In the genomic region with DNA sequence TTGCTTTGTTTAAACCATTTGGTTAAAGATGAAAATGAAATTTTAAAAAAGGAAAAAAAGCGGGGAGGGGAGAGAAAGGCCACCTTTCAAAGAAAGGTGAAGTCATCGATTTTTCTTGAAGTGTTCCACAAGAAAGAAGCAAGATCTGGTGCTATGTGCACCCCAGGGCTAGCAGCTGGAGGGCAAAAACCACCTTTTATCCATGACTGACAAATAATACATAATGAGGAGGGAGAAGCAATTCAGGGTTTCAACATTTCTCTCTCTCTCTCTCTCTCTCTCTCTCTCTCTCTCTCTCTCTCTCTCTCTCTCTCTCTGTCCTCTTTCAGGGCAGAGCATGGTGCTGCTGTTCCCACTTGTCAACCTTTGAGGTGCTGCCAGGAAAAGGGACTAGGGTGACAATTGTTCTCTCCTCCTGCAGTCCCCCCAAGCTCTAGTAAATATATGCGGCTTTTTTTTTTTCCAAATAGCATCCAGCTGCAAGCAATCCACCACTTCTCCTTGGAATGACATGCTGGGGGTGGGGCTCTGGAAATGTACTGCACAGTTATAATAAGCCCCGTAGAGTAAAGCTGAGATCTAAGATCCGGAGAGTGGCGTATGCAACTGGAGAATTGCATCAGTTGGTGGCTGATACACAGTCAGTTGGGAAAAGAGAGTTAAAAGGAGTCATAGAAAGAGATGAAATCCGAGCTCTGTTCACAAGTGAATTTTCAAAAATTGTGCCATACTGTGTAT, we compare ENCODE assay signal across 9 mouse cellular contexts.
A peak's percentile ranks its signal among the peaks of the same experiment; 100 is the strongest.
DNase-seq lines count a peak whose midpoint lies in the region; ATAC-seq lines count a peak whose summit lies in the region.
"Had no signal": no experiment of that assay in that cellular context is flagged by ENCODE, and none has a peak within 500 bp of the region (broad histone marks: within the 10 kb centered on the region; RNA-seq: fewer than 3 reads in every experiment).

No protein-coding gene starts in this region.

- H3K9me3 ChIP-seq in forebrain, embryonic 16.5 days (ENCODE audit: control insufficient read depth, low read length) = no peaks in the 10 kb centered on the region
- H3K9me3 ChIP-seq in midbrain, embryonic 13.5 days = no peaks in the 10 kb centered on the region

- H3K36me3 ChIP-seq in forebrain, embryonic 16.5 days (ENCODE audit: control insufficient read depth, insufficient read depth) = no peaks in the 10 kb centered on the region
- no peaks in the 10 kb centered on the region for H3K36me3 ChIP-seq in midbrain, embryonic 13.5 days

- H3K9ac ChIP-seq in forebrain, embryonic 16.5 days (replicated peaks; ENCODE audit: low read depth, low read length) = no peak overlapping the region
- no peak overlapping the region for H3K9ac ChIP-seq in midbrain, embryonic 13.5 days (replicated peaks)

- DNase-seq in left cerebral cortex, postnatal 14 days (ENCODE audit: low spot score in 2 of 2) = peak; percentile 19 to 20
- no peak for DNase-seq in left cerebral cortex, adult 8-10 months (ENCODE audit: low spot score in 2 of 2)
- DNase-seq in embryo, embryonic 11 days = peak; percentile 61
- DNase-seq in layer of hippocampus, postnatal 25 days (ENCODE audit: extremely low spot score in 1 of 2, low spot score in 1 of 2) = no peak
- no peak for DNase-seq in heart, adult 8-10 months (ENCODE audit: low spot score)
- DNase-seq: left cerebral cortex, postnatal 4 days had no signal

- peak; percentile 98 for ATAC-seq in forebrain, embryonic 16.5 days
- peak; percentile 93 for ATAC-seq in midbrain, embryonic 13.5 days
- no peak for ATAC-seq in cerebellum, adult (ENCODE audit: insufficient number of reproducible peaks, low FRiP score, low TSS enrichment)

- intact Hi-C loops in left cerebral cortex, postnatal 14 days (cut with DNase I) = no loop called here

- H3K4me3 ChIP-seq in forebrain, embryonic 16.5 days (replicated peaks; ENCODE audit: low read length) = no peak overlapping the region
- no peak overlapping the region for H3K4me3 ChIP-seq in midbrain, embryonic 13.5 days (replicated peaks)

- H3K4me1 ChIP-seq in forebrain, embryonic 16.5 days (replicated peaks; ENCODE audit: control insufficient read depth, insufficient read depth, low read length) = no peaks in the 10 kb centered on the region; the same call in 1 of the 2 replicates
- peaks cover 6% of the 10 kb centered on the region for H3K4me1 ChIP-seq in midbrain, embryonic 13.5 days (replicated peaks)

- 19% methylated on average over 7 of the region's 7 CpGs for WGBS in forebrain, embryonic 16.5 days
- WGBS in midbrain, embryonic 13.5 days = 33% methylated on average over 7 of the region's 7 CpGs

- no peak overlapping the region for H3K4me2 ChIP-seq in forebrain, embryonic 16.5 days (ENCODE audit: low read length)
- 0 out of 2 replicates have a peak overlapping the region, but pooled peaks have one; percentile 16 for H3K4me2 ChIP-seq in midbrain, embryonic 13.5 days (replicated peaks)

- H3K27ac ChIP-seq in forebrain, embryonic 16.5 days (ENCODE audit: low read length) = peak overlapping the region; percentile 71
- peak overlapping the region; percentile 52 for H3K27ac ChIP-seq in midbrain, embryonic 13.5 days

- no peaks in the 10 kb centered on the region for H3K27me3 ChIP-seq in forebrain, embryonic 16.5 days (replicated peaks; ENCODE audit: control insufficient read depth, insufficient read depth, low read length)
- no peaks in the 10 kb centered on the region for H3K27me3 ChIP-seq in midbrain, embryonic 13.5 days

Comparison
In these comparisons a context has a peak if more than half of its experiments do, and no peak if none do; other contexts are left out.
1. DNase-seq: peak in left cerebral cortex, postnatal 14 days (2 of 2) and embryo, embryonic 11 days (single experiment); none in left cerebral cortex, adult 8-10 months (0 of 2), layer of hippocampus, postnatal 25 days (0 of 2) and heart, adult 8-10 months (single experiment).